Mouse (Mus musculus) myocyte (in vitro differentiated cells): Measurements from ENCODE around the gene Tmprss4. TPM values are rescaled to one million over a fixed set of nuclear protein-coding genes. Genes with fewer than 3 reads are reported as not detected.

Experiments
- H3K27me3 ChIP-seq: one replicate; pipeline ENCODE4 v1.6.1; 2011; ENCODE audit not compliant: control insufficient read depth, insufficient read depth, insufficient read length
- H3K36me3 ChIP-seq: one replicate; pipeline ENCODE4 v1.6.1; 2011; ENCODE audit not compliant: control insufficient read depth, insufficient read depth
- H3K4me2 ChIP-seq: one replicate; pipeline ENCODE4 v1.6.1; 2011; ENCODE audit warnings: low read depth, control low read depth
- H3K4me3 ChIP-seq: one replicate; pipeline ENCODE4 v1.5.1; 2011; ENCODE audit warnings: mild to moderate bottlenecking, control low read depth, moderate library complexity
- H3K79me2 ChIP-seq: one replicate; pipeline ENCODE4 v1.6.1; 2011; ENCODE audit not compliant: control insufficient read depth, insufficient read depth
- H3ac ChIP-seq: one replicate; pipeline ENCODE4 v1.6.1; 2011; ENCODE audit not compliant: control insufficient read depth, insufficient read length
- CEBPB ChIP-seq: IDR thresholded peaks from 2 replicates; pipeline ENCODE4 v1.6.1; 2011; ENCODE audit warnings: mild to moderate bottlenecking, moderate library complexity; ENCODE audit not compliant: poor library complexity, insufficient read depth, severe bottlenecking
- E2F4 ChIP-seq: IDR thresholded peaks from one replicate; pipeline ENCODE4 v1.6.1; 2011; ENCODE audit warnings: mild to moderate bottlenecking, control low read depth, moderate library complexity; ENCODE audit not compliant: insufficient read depth
- MAX ChIP-seq: IDR thresholded peaks from one replicate; pipeline ENCODE4 v1.6.1; 2011; ENCODE audit warnings: low read depth, mild to moderate bottlenecking, control low read depth
- MYOD1 ChIP-seq, 3 experiments: IDR thresholded peaks; one replicate each; pipeline ENCODE4 v1.6.1; 2011; ENCODE audit warnings: control low read depth in 2 of 3, low read depth in 2 of 3, mild to moderate bottlenecking in 2 of 3, moderate library complexity in 1 of 3; ENCODE audit not compliant: insufficient read length in 2 of 3, control insufficient read depth in 1 of 3
- MYOG ChIP-seq, 3 experiments: IDR thresholded peaks; one replicate each; pipeline ENCODE4 v1.6.1; 2011; ENCODE audit warnings: control low read depth in 2 of 3, low read depth in 2 of 3, mild to moderate bottlenecking in 2 of 3; ENCODE audit not compliant: insufficient read length in 2 of 3, control insufficient read depth in 1 of 3, insufficient read depth in 1 of 3
- POLR2A ChIP-seq: IDR thresholded peaks from one replicate; pipeline ENCODE4 v1.6.1; 2011; ENCODE audit warnings: low read depth, mild to moderate bottlenecking, control low read depth, moderate library complexity; ENCODE audit not compliant: insufficient read length
- POLR2AphosphoS2 ChIP-seq: IDR thresholded peaks from one replicate; pipeline ENCODE4 v1.6.1; 2011; ENCODE audit warnings: low read depth, control low read depth; ENCODE audit not compliant: insufficient read length
- REST ChIP-seq: IDR thresholded peaks from one replicate; pipeline ENCODE4 v1.6.1; 2011; ENCODE audit warnings: mild to moderate bottlenecking, control low read depth, moderate library complexity; ENCODE audit not compliant: insufficient read depth, insufficient read length
- SRF ChIP-seq: IDR thresholded peaks from one replicate; pipeline ENCODE4 v1.6.1; 2011; ENCODE audit warnings: low read depth; ENCODE audit not compliant: control insufficient read depth, insufficient read length
- TCF12 ChIP-seq: IDR thresholded peaks from one replicate; pipeline ENCODE4 v1.6.1; 2011; ENCODE audit warnings: mild to moderate bottlenecking, control low read depth; ENCODE audit not compliant: poor library complexity, insufficient read depth, severe bottlenecking
- TCF3 ChIP-seq: IDR thresholded peaks from one replicate; pipeline ENCODE4 v1.6.1; 2011; ENCODE audit warnings: low read depth, control low read depth; ENCODE audit not compliant: insufficient read length
- USF1 ChIP-seq: IDR thresholded peaks from one replicate; pipeline ENCODE4 v1.6.1; 2011; ENCODE audit warnings: low read depth, mild to moderate bottlenecking, control low read depth, moderate library complexity
- polyA plus RNA-seq: library from polyadenylated mRNA; unstranded; fragments of >200 nt; fragmentation: generic; extraction: Trizol; gene quantifications from one replicate; pipeline ENCODE4 v1.2.1, GENCODE M21; 2012; ENCODE audit warnings: missing spikeins

Tmprss4 gene
- polyA plus RNA-seq, 1 experiment, result not detected

DNA sequence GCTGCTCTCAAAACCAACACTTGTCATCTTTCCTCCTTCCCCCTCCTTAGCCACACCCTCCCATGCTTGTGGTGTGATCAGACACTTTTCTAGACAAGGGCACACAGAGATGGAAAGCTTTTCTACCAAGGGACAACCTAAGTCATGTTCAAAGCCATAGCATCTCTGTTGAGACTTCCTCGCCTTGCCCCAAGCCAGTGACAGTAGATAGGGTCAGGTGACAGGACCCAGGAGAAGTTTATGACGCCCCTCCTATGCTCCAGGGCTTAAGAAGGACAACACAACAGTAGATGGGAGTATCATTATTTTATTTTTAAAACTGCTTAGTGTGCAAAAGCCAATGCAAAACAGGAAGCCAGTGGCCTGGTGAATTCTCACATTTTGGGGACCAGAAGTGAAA, 43.6 kb upstream of the Tmprss4 start:
- Histone ChIP-seq H3K27me3 (peaks cover 14% of the 10 kb centered on the region), H3ac (no peak overlapping the region), H3K4me3 (no peak overlapping the region), H3K36me3 (no peaks in the 10 kb centered on the region), H3K4me2 (no peak overlapping the region), H3K79me2 (no peaks in the 10 kb centered on the region)
- no peak for TF ChIP-seq CEBPB
- no peak for TF ChIP-seq REST
- no peak for TF ChIP-seq SRF
- TF ChIP-seq MAX, result no peak
- no peak for TF ChIP-seq TCF12
- TF ChIP-seq E2F4, result no peak
- no peak for TF ChIP-seq MYOG (IDR thresholded peaks at IDR 0.05; ENCODE audit: control insufficient read depth in 1 of 3, insufficient read depth in 1 of 3, insufficient read length in 2 of 3, low read depth in 2 of 3)
- no peak for TF ChIP-seq TCF3
- no peak for TF ChIP-seq MYOD1 (IDR thresholded peaks at IDR 0.05; ENCODE audit: control insufficient read depth in 1 of 3, insufficient read length in 2 of 3, low read depth in 2 of 3)
- TF ChIP-seq POLR2AphosphoS2, result no peak
- TF ChIP-seq POLR2A, result no peak
- TF ChIP-seq USF1, result no peak

- H3K79me2 ChIP-seq, result no peaks in the 10 kb centered on the region
- no peak overlapping the region for H3ac ChIP-seq
- no peak overlapping the region for H3K4me2 ChIP-seq
- no peaks in the 10 kb centered on the region for H3K36me3 ChIP-seq
- peaks cover 14% of the 10 kb centered on the region for H3K27me3 ChIP-seq
- no peak overlapping the region for H3K4me3 ChIP-seq
- TF ChIP-seq E2F4 (no peak), MYOD1 (IDR thresholded peaks at IDR 0.05; ENCODE audit: control insufficient read depth in 1 of 3, insufficient read length in 2 of 3, low read depth in 2 of 3) (no peak), TCF12 (no peak), MAX (no peak), POLR2A (no peak), MYOG (IDR thresholded peaks at IDR 0.05; ENCODE audit: control insufficient read depth in 1 of 3, insufficient read depth in 1 of 3, insufficient read length in 2 of 3, low read depth in 2 of 3) (no peak), POLR2AphosphoS2 (no peak), USF1 (no peak), CEBPB (no peak), SRF (no peak)
These were observed 42.2 kb upstream of the Tmprss4 start for GRCm38 (mm10) chr9:45246060-45246459.

- peaks cover 11% of the 10 kb centered on the region for H3K27me3 ChIP-seq
- H3K36me3 ChIP-seq, result no peaks in the 10 kb centered on the region
- no peak overlapping the region for H3K4me3 ChIP-seq
- TF ChIP-seq REST (no peak), MYOG (IDR thresholded peaks at IDR 0.05; ENCODE audit: control insufficient read depth in 1 of 3, insufficient read depth in 1 of 3, insufficient read length in 2 of 3, low read depth in 2 of 3) (no peak), POLR2A (no peak), TCF3 (no peak), POLR2AphosphoS2 (no peak), SRF (no peak), E2F4 (no peak)
- H3K4me2 ChIP-seq, result no peak overlapping the region
- H3K79me2 ChIP-seq, result no peaks in the 10 kb centered on the region
- no peak overlapping the region for H3ac ChIP-seq
These were observed 41.5 kb upstream of the Tmprss4 start for GRCm38 (mm10) chr9:45245432-45245831.

- Histone ChIP-seq H3K36me3 (no peaks in the 10 kb centered on the region), H3K27me3 (peaks cover 5% of the 10 kb centered on the region), H3K79me2 (no peaks in the 10 kb centered on the region), H3K4me3 (no peak overlapping the region), H3K4me2 (no peak overlapping the region), H3ac (no peak overlapping the region)
- TF ChIP-seq REST, result no peak
- no peak for TF ChIP-seq TCF12
- no peak for TF ChIP-seq USF1
- no peak for TF ChIP-seq MYOD1 (IDR thresholded peaks at IDR 0.05; ENCODE audit: control insufficient read depth in 1 of 3, insufficient read length in 2 of 3, low read depth in 2 of 3)
- no peak for TF ChIP-seq E2F4
- no peak for TF ChIP-seq POLR2A
- TF ChIP-seq TCF3, result no peak
These were observed 37.5 kb upstream of the Tmprss4 start for GRCm38 (mm10) chr9:45241397-45241796.

- no peak overlapping the region for H3K4me2 ChIP-seq
- no peaks in the 10 kb centered on the region for H3K79me2 ChIP-seq
- H3K27me3 ChIP-seq, result no peaks in the 10 kb centered on the region
- H3ac ChIP-seq, result no peak overlapping the region
- no peak for TF ChIP-seq MYOG (IDR thresholded peaks at IDR 0.05; ENCODE audit: control insufficient read depth in 1 of 3, insufficient read depth in 1 of 3, insufficient read length in 2 of 3, low read depth in 2 of 3)
- TF ChIP-seq MAX, result no peak
- no peak for TF ChIP-seq POLR2A
- no peak for TF ChIP-seq TCF12
- no peak for TF ChIP-seq USF1
- no peak for TF ChIP-seq CEBPB
- no peak for TF ChIP-seq MYOD1 (IDR thresholded peaks at IDR 0.05; ENCODE audit: control insufficient read depth in 1 of 3, insufficient read length in 2 of 3, low read depth in 2 of 3)
- TF ChIP-seq REST, result no peak
- no peak for TF ChIP-seq E2F4
- TF ChIP-seq SRF, result no peak
- no peak for TF ChIP-seq POLR2AphosphoS2
- no peak for TF ChIP-seq TCF3
- no peak overlapping the region for H3K4me3 ChIP-seq
- no peaks in the 10 kb centered on the region for H3K36me3 ChIP-seq
These were observed 32.9 kb upstream of the Tmprss4 start for GRCm38 (mm10) chr9:45236744-45237143.
